Mouse (Mus musculus): ENCODE measurements around the gene Mcam.

Gene Mcam

GRCm38 (mm10) chr9:44134101-44134850 lies at the start of gene Mcam:
Mcam (plus strand) TSS chr9:44134469.
- peak in 1 of 2 experiments; percentile 75 for DNase-seq (ENCODE audit: low spot score in 2 of 2)

GRCm38 (mm10) chr9:44084659-44085229 lies 49.5 kb upstream of the Mcam start:
- peak; percentile 92 to 93 for DNase-seq (ENCODE audit: low spot score in 2 of 2)

GRCm38 (mm10) chr9:44085276-44085675 lies 49.0 kb upstream of the Mcam start:
- DNase-seq (ENCODE audit: low spot score in 2 of 2), result no peak

GRCm38 (mm10) chr9:44085741-44086665 lies 48.3 kb upstream of the Mcam start:
- DNase-seq (ENCODE audit: low spot score in 2 of 2), result peak; percentile 71 to 76

GRCm38 (mm10) chr9:44086960-44087359 lies 47.3 kb upstream of the Mcam start:
- DNase-seq (ENCODE audit: low spot score in 2 of 2), result no peak

GRCm38 (mm10) chr9:44087761-44088455 lies 46.4 kb upstream of the Mcam start:
- peak; percentile 78 to 86 for DNase-seq (ENCODE audit: low spot score in 2 of 2)

GRCm38 (mm10) chr9:44088877-44089608 lies 45.2 kb upstream of the Mcam start:
- DNase-seq (ENCODE audit: low spot score in 2 of 2), result no peak

- peak; percentile 81 to 84 for DNase-seq (ENCODE audit: low spot score in 2 of 2)
Measured at GRCm38 (mm10) chr9:44093612-44094503, 40.4 kb upstream of the Mcam start.

- no peak for DNase-seq (ENCODE audit: low spot score in 2 of 2)
Measured at GRCm38 (mm10) chr9:44094737-44095136, 39.5 kb upstream of the Mcam start.

GRCm38 (mm10) chr9:44095781-44096180 lies 38.5 kb upstream of the Mcam start:
- no peak for DNase-seq (ENCODE audit: low spot score in 2 of 2)

- peak; percentile 72 to 85 for DNase-seq (ENCODE audit: low spot score in 2 of 2)
Measured at GRCm38 (mm10) chr9:44096536-44096935, 37.7 kb upstream of the Mcam start.

- DNase-seq (ENCODE audit: low spot score in 2 of 2), result no peak
Measured at GRCm38 (mm10) chr9:44101490-44101889, 32.8 kb upstream of the Mcam start, which contains the start of gene Mfrp. Mfrp (plus strand) TSS chr9:44101729.

- no peak for DNase-seq (ENCODE audit: low spot score in 2 of 2)
Measured at GRCm38 (mm10) chr9:44104881-44105280, 29.4 kb upstream of the Mcam start.

GRCm38 (mm10) chr9:44105781-44106180 lies 28.5 kb upstream of the Mcam start:
- no peak for DNase-seq (ENCODE audit: low spot score in 2 of 2)

GRCm38 (mm10) chr9:44106182-44106581 lies 28.1 kb upstream of the Mcam start:
- no peak for DNase-seq (ENCODE audit: low spot score in 2 of 2)

GRCm38 (mm10) chr9:44106596-44106995 lies 27.7 kb upstream of the Mcam start:
- no peak for DNase-seq (ENCODE audit: low spot score in 2 of 2)

- DNase-seq (ENCODE audit: low spot score in 2 of 2), result peak; percentile 91
Measured at GRCm38 (mm10) chr9:44107110-44107509, 27.2 kb upstream of the Mcam start, which contains the start of gene C1qtnf5. C1qtnf5 (plus strand) TSS chr9:44107245.

- DNase-seq (ENCODE audit: low spot score in 2 of 2), result peak in 1 of 2 experiments; percentile 67
Measured at GRCm38 (mm10) chr9:44107557-44108179, 26.6 kb upstream of the Mcam start.
